Mouse (Mus musculus): ENCODE measurements at regions not wholly inside any gene's neighbourhood (a gene's known extent, or its start where the extent isn't known, plus 50 kb on each side); places are given as distances from the start of the nearest gene placed in this dataset.

DNA sequence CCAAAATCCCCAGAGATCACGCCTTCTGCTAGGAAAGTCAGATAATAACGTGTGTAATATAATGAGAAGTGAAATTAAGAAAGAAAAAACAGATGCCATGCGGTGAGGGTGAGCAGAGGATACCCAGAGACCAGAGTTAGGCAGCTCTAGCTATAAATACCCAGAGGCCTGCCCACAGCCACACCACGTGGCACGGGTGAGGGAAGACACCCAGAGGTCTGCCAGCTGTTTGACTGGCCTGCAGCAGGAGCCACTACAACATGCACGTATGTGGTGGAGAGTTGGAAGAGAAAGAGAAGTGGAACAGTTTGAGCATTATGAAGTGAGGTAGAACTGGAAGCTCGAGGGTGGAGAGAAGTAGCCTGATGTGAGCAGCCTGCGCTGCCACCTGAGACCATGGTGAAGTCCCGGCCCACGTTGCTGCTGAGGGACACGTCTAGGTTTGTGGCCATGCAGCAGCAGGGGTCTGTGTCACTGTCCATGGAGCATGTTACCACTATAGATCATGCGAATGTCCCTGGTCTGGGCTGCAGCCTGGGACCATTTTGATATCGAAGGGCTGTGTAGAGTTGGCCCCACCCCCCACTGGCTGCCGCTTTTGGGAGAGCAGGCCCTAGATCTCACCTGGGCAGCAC, 88.2 kb upstream of the Fyn start:
- Histone ChIP-seq H3K27ac (ENCODE audit: low read length) (no peak overlapping the region), H3K4me1 (ENCODE audit: control insufficient read depth, insufficient read depth, low read length) (no peaks in the 10 kb centered on the region), H3K4me3 (ENCODE audit: low read length) (no peak overlapping the region), H3K36me3 (ENCODE audit: control insufficient read depth, insufficient read depth) (no peaks in the 10 kb centered on the region), H3K9ac (ENCODE audit: low read length) (no peak overlapping the region), H3K9me3 (replicated peaks; ENCODE audit: control insufficient read depth, low read length) (no peaks in the 10 kb centered on the region), H3K27me3 (ENCODE audit: control insufficient read depth, insufficient read depth, low read length) (no peaks in the 10 kb centered on the region), H3K4me2 (ENCODE audit: low read depth, low read length) (no peak overlapping the region)
- ATAC-seq (replicated peaks; ENCODE audit: extremely low read depth, insufficient read depth, low FRiP score): 0 out of 2 replicates have a peak, but pooled peaks have one; percentile 65
- 71% methylated on average over 14 of the region's 14 CpGs for WGBS

GRCm38 (mm10) chr10:39274202-39274601, 94.5 kb upstream of the Fyn start:
- WGBS: 54% methylated on average over 2 of the region's 2 CpGs
- Histone ChIP-seq H3K27ac (ENCODE audit: low read length) (no peak overlapping the region), H3K4me1 (ENCODE audit: control insufficient read depth, insufficient read depth, low read length) (no peaks in the 10 kb centered on the region), H3K36me3 (ENCODE audit: control insufficient read depth, insufficient read depth) (no peaks in the 10 kb centered on the region), H3K9ac (ENCODE audit: low read length) (no peak overlapping the region), H3K27me3 (ENCODE audit: control insufficient read depth, insufficient read depth, low read length) (no peaks in the 10 kb centered on the region), H3K4me2 (ENCODE audit: low read depth, low read length) (no peak overlapping the region), H3K4me3 (ENCODE audit: low read length) (no peak overlapping the region), H3K9me3 (replicated peaks; ENCODE audit: control insufficient read depth, low read length) (no peaks in the 10 kb centered on the region)
- ATAC-seq (replicated peaks; ENCODE audit: extremely low read depth, insufficient read depth, low FRiP score): no peak

DNA sequence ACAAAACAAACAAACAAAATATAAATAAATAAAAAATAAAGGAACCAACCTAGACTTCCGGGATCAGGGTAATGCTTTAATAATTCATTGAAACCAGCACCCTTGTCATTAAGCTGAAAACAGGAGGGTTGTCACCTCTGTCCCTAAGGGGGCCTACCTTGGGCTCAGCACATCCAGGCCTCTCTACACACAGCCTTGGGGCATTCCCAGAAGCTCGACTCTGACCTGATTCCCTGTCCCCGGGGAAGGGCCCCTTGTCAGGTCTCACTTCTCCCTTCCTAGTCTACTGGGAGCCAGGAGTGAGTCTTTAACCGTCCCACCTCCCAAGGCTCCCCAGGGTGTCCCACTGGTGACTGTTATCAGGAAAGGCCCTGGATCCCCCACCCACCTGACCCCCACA, 95.2 kb upstream of the Fyn start:
- no peaks in the 10 kb centered on the region for H3K36me3 ChIP-seq (ENCODE audit: control insufficient read depth, insufficient read depth)
- no peaks in the 10 kb centered on the region for H3K9me3 ChIP-seq (replicated peaks; ENCODE audit: control insufficient read depth, low read length)
- no peak overlapping the region for H3K27ac ChIP-seq (ENCODE audit: low read length)
- H3K9ac ChIP-seq (ENCODE audit: low read length): no peak overlapping the region
- 63% methylated on average over 4 of the region's 4 CpGs for WGBS
- H3K4me2 ChIP-seq (ENCODE audit: low read depth, low read length): no peak overlapping the region
- no peak overlapping the region for H3K4me3 ChIP-seq (ENCODE audit: low read length)
- H3K27me3 ChIP-seq (ENCODE audit: control insufficient read depth, insufficient read depth, low read length): no peaks in the 10 kb centered on the region
- H3K4me1 ChIP-seq (ENCODE audit: control insufficient read depth, insufficient read depth, low read length): no peaks in the 10 kb centered on the region
- ATAC-seq (replicated peaks; ENCODE audit: extremely low read depth, insufficient read depth, low FRiP score): no peak

- Histone ChIP-seq H3K4me3 (ENCODE audit: low read length) (no peak overlapping the region), H3K27me3 (ENCODE audit: control insufficient read depth, insufficient read depth, low read length) (no peaks in the 10 kb centered on the region), H3K9ac (ENCODE audit: low read length) (no peak overlapping the region), H3K4me2 (ENCODE audit: low read depth, low read length) (no peak overlapping the region), H3K27ac (ENCODE audit: low read length) (no peak overlapping the region), H3K9me3 (replicated peaks; ENCODE audit: control insufficient read depth, low read length) (no peaks in the 10 kb centered on the region), H3K4me1 (ENCODE audit: control insufficient read depth, insufficient read depth, low read length) (no peaks in the 10 kb centered on the region), H3K36me3 (ENCODE audit: control insufficient read depth, insufficient read depth) (no peaks in the 10 kb centered on the region)
- no peak for ATAC-seq (replicated peaks; ENCODE audit: extremely low read depth, insufficient read depth, low FRiP score)
- 78% methylated on average over 6 of the region's 6 CpGs for WGBS
Measured at GRCm38 (mm10) chr10:39272387-39272949, 96.2 kb upstream of the Fyn start.

GRCm38 (mm10) chr10:39270406-39270805, 98.2 kb upstream of the Fyn start:
- Histone ChIP-seq H3K9me3 (replicated peaks; ENCODE audit: control insufficient read depth, low read length) (no peaks in the 10 kb centered on the region), H3K9ac (ENCODE audit: low read length) (no peak overlapping the region)
- ATAC-seq (replicated peaks; ENCODE audit: extremely low read depth, insufficient read depth, low FRiP score): no peak

GRCm38 (mm10) chr10:39267236-39267635, 101.4 kb upstream of the Fyn start:
- 87% methylated on average over 6 of the region's 6 CpGs for WGBS
- ATAC-seq (replicated peaks; ENCODE audit: extremely low read depth, insufficient read depth, low FRiP score): no peak
- peaks cover 18% of the 10 kb centered on the region for H3K4me1 ChIP-seq (ENCODE audit: control insufficient read depth, insufficient read depth, low read length)
- no peaks in the 10 kb centered on the region for H3K27me3 ChIP-seq (ENCODE audit: control insufficient read depth, insufficient read depth, low read length)
- no peaks in the 10 kb centered on the region for H3K36me3 ChIP-seq (ENCODE audit: control insufficient read depth, insufficient read depth)
- no peak overlapping the region for H3K4me3 ChIP-seq (ENCODE audit: low read length)
- H3K27ac ChIP-seq (ENCODE audit: low read length): no peak overlapping the region; the same call in 1 of the 2 replicates
- no peaks in the 10 kb centered on the region for H3K9me3 ChIP-seq (replicated peaks; ENCODE audit: control insufficient read depth, low read length)
- no peak overlapping the region for H3K4me2 ChIP-seq (ENCODE audit: low read depth, low read length)
- no peak overlapping the region for H3K9ac ChIP-seq (ENCODE audit: low read length)

More at GRCm38 (mm10) chr10:39270406-39270805, 98.2 kb upstream of the Fyn start:
- no peak overlapping the region for H3K27ac ChIP-seq (ENCODE audit: low read length)
- H3K4me2 ChIP-seq (ENCODE audit: low read depth, low read length): no peak overlapping the region
- H3K27me3 ChIP-seq (ENCODE audit: control insufficient read depth, insufficient read depth, low read length): no peaks in the 10 kb centered on the region
- no peak overlapping the region for H3K4me3 ChIP-seq (ENCODE audit: low read length)
- H3K4me1 ChIP-seq (ENCODE audit: control insufficient read depth, insufficient read depth, low read length): peaks cover 10% of the 10 kb centered on the region
- no peaks in the 10 kb centered on the region for H3K36me3 ChIP-seq (ENCODE audit: control insufficient read depth, insufficient read depth)
- WGBS: 68% methylated on average over 3 of the region's 3 CpGs

DNA sequence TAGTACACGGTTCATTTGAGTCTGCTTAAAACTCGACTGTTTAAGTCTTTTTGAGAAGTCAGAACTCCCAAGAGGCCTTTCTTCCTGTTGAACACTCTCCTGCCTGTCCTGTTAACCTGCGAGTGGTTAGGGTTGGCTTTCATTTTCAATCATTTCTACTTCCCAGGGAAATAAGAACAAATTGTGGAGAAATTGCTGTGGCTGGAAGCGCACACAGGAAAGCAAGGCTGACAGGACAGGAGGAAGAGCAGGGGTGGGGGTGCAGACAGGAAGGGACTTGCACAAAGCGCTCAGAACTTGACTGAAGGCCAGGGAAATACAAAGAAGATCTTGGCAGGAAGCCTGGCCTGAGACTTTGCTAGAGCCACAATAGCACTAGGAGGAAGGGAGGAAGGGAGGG, 102.2 kb upstream of the Fyn start:
- WGBS: 22% methylated on average over 5 of the region's 5 CpGs
- no peaks in the 10 kb centered on the region for H3K9me3 ChIP-seq (replicated peaks; ENCODE audit: control insufficient read depth, low read length)
- H3K27me3 ChIP-seq (ENCODE audit: control insufficient read depth, insufficient read depth, low read length): no peaks in the 10 kb centered on the region
- peak overlapping the region; percentile 81 for H3K27ac ChIP-seq (ENCODE audit: low read length)
- peaks cover 24% of the 10 kb centered on the region for H3K4me1 ChIP-seq (ENCODE audit: control insufficient read depth, insufficient read depth, low read length)
- no peaks in the 10 kb centered on the region for H3K36me3 ChIP-seq (ENCODE audit: control insufficient read depth, insufficient read depth)
- H3K9ac ChIP-seq (ENCODE audit: low read length): peak overlapping the region; percentile 51; the same call in 1 of the 2 replicates
- peak; percentile 81 for ATAC-seq (replicated peaks; ENCODE audit: extremely low read depth, insufficient read depth, low FRiP score)
- peak overlapping the region; percentile 6; the same call in 1 of the 2 replicates for H3K4me2 ChIP-seq (ENCODE audit: low read depth, low read length)
- no peak overlapping the region for H3K4me3 ChIP-seq (ENCODE audit: low read length)

- no peak overlapping the region for H3K9ac ChIP-seq (ENCODE audit: low read length)
- H3K27me3 ChIP-seq (ENCODE audit: control insufficient read depth, insufficient read depth, low read length): no peaks in the 10 kb centered on the region
- no peak overlapping the region for H3K4me3 ChIP-seq (ENCODE audit: low read length)
- WGBS: 20% methylated on average over 7 of the region's 7 CpGs
- H3K36me3 ChIP-seq (ENCODE audit: control insufficient read depth, insufficient read depth): no peaks in the 10 kb centered on the region
- peaks cover 26% of the 10 kb centered on the region for H3K4me1 ChIP-seq (ENCODE audit: control insufficient read depth, insufficient read depth, low read length)
- ATAC-seq (replicated peaks; ENCODE audit: extremely low read depth, insufficient read depth, low FRiP score): no peak
- H3K9me3 ChIP-seq (replicated peaks; ENCODE audit: control insufficient read depth, low read length): no peaks in the 10 kb centered on the region
- H3K27ac ChIP-seq (ENCODE audit: low read length): 0 out of 2 replicates have a peak overlapping the region, but pooled peaks have one; percentile 12
- peak overlapping the region; percentile 25; the same call in 1 of the 2 replicates for H3K4me2 ChIP-seq (ENCODE audit: low read depth, low read length)
Measured at GRCm38 (mm10) chr10:39262466-39262865, 98.9 kb upstream of the Ccn6 start.

All from heart, embryonic 16.5 days (tissue).